Mouse (Mus musculus): ENCODE measurements around the gene Sema3c. TPM values are rescaled to one million over a fixed set of nuclear protein-coding genes. Genes with fewer than 3 reads are reported as not detected.

Gene Sema3c
- total and polyA plus RNA-seq, 2 experiments = 0.28 to 0.55 TPM

DNA sequence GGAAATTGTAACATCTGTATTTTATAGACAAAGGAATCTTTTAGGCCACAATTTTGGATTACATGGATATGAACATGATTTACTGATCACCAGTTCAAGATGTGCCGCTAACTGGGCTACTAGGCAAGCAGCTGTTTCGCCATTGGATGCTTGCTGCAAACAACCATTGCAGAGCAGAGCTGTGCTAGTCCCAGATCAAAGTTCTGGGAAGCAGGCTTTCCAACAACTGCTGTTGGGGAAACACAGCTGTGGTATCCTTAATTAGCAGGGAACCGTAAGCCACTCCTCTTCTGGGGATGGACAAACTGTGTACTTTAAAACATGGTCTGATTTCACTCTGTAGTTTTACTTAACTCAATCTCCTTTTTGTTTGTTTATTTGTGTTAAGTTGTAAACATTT is 130.1 kb downstream of the Sema3c start:
- no peak overlapping the region for H3K27ac ChIP-seq (replicated peaks; ENCODE audit: insufficient read depth, low read depth, low read length)
- H3K79me2 ChIP-seq (ENCODE audit: control insufficient read depth, insufficient read depth, low read length) = no peaks in the 10 kb centered on the region
- H3K9ac ChIP-seq (ENCODE audit: low read depth, low read length) = no peak overlapping the region
- no peaks in the 10 kb centered on the region for H3K27me3 ChIP-seq (ENCODE audit: control insufficient read depth, insufficient read depth, low read length)
- DNase-seq (ENCODE audit: extremely low read depth, low read depth, low spot score) = no peak
- no peak for TF ChIP-seq CTCF (IDR thresholded peaks at IDR 0.05; ENCODE audit: low read depth, low read length)
- TF ChIP-seq POLR2A (IDR thresholded peaks at IDR 0.05; ENCODE audit: extremely low read depth, insufficient read depth, low read length) = no peak
- no peaks in the 10 kb centered on the region for H3K4me1 ChIP-seq (ENCODE audit: control insufficient read depth, insufficient read depth, low read length)
- WGBS = 72% methylated on average over 3 of the region's 3 CpGs
- H3K36me3 ChIP-seq (ENCODE audit: control insufficient read depth, insufficient read depth, low read length) = no peaks in the 10 kb centered on the region
- H3K4me3 ChIP-seq (ENCODE audit: insufficient read depth, low read depth, low read length) = no peak overlapping the region

GRCm38 (mm10) chr5:17707086-17707485 is 133.0 kb downstream of the Sema3c start:
- Histone ChIP-seq H3K27me3 (ENCODE audit: control insufficient read depth, insufficient read depth, low read length) (no peaks in the 10 kb centered on the region), H3K79me2 (ENCODE audit: control insufficient read depth, insufficient read depth, low read length) (no peaks in the 10 kb centered on the region), H3K4me3 (ENCODE audit: insufficient read depth, low read depth, low read length) (no peak overlapping the region), H3K4me1 (ENCODE audit: control insufficient read depth, insufficient read depth, low read length) (no peaks in the 10 kb centered on the region), H3K27ac (replicated peaks; ENCODE audit: insufficient read depth, low read depth, low read length) (no peak overlapping the region), H3K9ac (ENCODE audit: low read depth, low read length) (no peak overlapping the region), H3K36me3 (ENCODE audit: control insufficient read depth, insufficient read depth, low read length) (no peaks in the 10 kb centered on the region)
- 60% methylated on average over 3 of the region's 3 CpGs for WGBS
- TF ChIP-seq POLR2A (IDR thresholded peaks at IDR 0.05; ENCODE audit: extremely low read depth, insufficient read depth, low read length) (no peak), CTCF (IDR thresholded peaks at IDR 0.05; ENCODE audit: low read depth, low read length) (no peak)
- DNase-seq (ENCODE audit: extremely low read depth, low read depth, low spot score) = no peak

DNA sequence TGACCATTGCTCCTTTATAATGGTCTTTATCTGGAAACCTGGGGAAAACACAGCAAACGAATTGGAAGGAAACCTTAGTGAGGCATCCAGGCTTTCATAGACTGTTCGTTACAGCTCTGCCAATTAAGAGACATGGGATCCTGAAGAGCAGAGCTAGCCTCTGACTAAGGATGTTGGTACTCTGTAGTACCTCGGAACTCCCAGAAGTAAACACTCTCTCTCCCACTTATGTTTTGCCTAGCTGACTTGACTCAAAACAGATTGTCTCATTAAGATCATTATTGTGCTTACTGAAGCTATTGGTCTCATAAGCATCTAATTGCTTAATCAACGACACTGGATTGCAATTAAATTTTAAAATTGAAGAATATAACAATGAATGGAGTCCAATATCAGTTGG is 138.3 kb downstream of the Sema3c start:
- Histone ChIP-seq H3K4me3 (ENCODE audit: insufficient read depth, low read depth, low read length) (no peak overlapping the region), H3K4me1 (ENCODE audit: control insufficient read depth, insufficient read depth, low read length) (no peaks in the 10 kb centered on the region), H3K79me2 (ENCODE audit: control insufficient read depth, insufficient read depth, low read length) (no peaks in the 10 kb centered on the region), H3K27ac (replicated peaks; ENCODE audit: insufficient read depth, low read depth, low read length) (no peak overlapping the region), H3K27me3 (ENCODE audit: control insufficient read depth, insufficient read depth, low read length) (no peaks in the 10 kb centered on the region), H3K36me3 (ENCODE audit: control insufficient read depth, insufficient read depth, low read length) (no peaks in the 10 kb centered on the region), H3K9ac (ENCODE audit: low read depth, low read length) (no peak overlapping the region)
- TF ChIP-seq POLR2A (IDR thresholded peaks at IDR 0.05; ENCODE audit: extremely low read depth, insufficient read depth, low read length) = no peak
- no peak for TF ChIP-seq CTCF (IDR thresholded peaks at IDR 0.05; ENCODE audit: low read depth, low read length)
- 65% methylated on average over 4 of the region's 4 CpGs for WGBS
- no peak for DNase-seq (ENCODE audit: extremely low read depth, low read depth, low spot score)

DNA sequence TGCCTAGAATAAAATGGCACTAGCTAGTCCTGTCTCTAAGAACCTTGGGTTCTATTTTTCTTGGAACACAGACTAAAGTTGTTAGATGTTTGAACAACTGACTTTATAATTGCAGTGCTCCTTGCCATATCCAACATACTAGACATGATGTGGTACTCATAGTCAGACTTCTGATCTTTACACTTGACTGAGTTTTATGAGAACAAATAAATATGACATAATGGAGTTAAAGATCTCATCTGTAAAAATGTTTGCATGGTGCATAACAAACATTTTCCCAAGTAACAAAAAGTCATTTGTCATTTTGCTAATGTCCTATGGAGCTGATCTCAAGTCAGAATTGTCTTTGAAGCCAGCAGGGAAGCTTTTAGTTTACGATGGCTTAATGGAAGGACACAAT is 141.1 kb downstream of the Sema3c start:
- H3K36me3 ChIP-seq (ENCODE audit: control insufficient read depth, insufficient read depth, low read length) = no peaks in the 10 kb centered on the region
- TF ChIP-seq POLR2A (IDR thresholded peaks at IDR 0.05; ENCODE audit: extremely low read depth, insufficient read depth, low read length) (no peak), CTCF (IDR thresholded peaks at IDR 0.05; ENCODE audit: low read depth, low read length) (no peak)
- no peaks in the 10 kb centered on the region for H3K4me1 ChIP-seq (ENCODE audit: control insufficient read depth, insufficient read depth, low read length)
- no peak for DNase-seq (ENCODE audit: extremely low read depth, low read depth, low spot score)
- no peak overlapping the region for H3K9ac ChIP-seq (ENCODE audit: low read depth, low read length)
- H3K27me3 ChIP-seq (ENCODE audit: control insufficient read depth, insufficient read depth, low read length) = no peaks in the 10 kb centered on the region
- no peak overlapping the region for H3K27ac ChIP-seq (replicated peaks; ENCODE audit: insufficient read depth, low read depth, low read length)
- no peaks in the 10 kb centered on the region for H3K79me2 ChIP-seq (ENCODE audit: control insufficient read depth, insufficient read depth, low read length)
- 92% methylated on average over 1 of the region's 1 CpGs for WGBS
- H3K4me3 ChIP-seq (ENCODE audit: insufficient read depth, low read depth, low read length) = no peak overlapping the region

GRCm38 (mm10) chr5:17720011-17720410 is 145.9 kb downstream of the Sema3c start:
- Histone ChIP-seq H3K79me2 (ENCODE audit: control insufficient read depth, insufficient read depth, low read length) (no peaks in the 10 kb centered on the region), H3K27ac (replicated peaks; ENCODE audit: insufficient read depth, low read depth, low read length) (no peak overlapping the region), H3K9ac (ENCODE audit: low read depth, low read length) (no peak overlapping the region), H3K27me3 (ENCODE audit: control insufficient read depth, insufficient read depth, low read length) (no peaks in the 10 kb centered on the region), H3K4me1 (ENCODE audit: control insufficient read depth, insufficient read depth, low read length) (no peaks in the 10 kb centered on the region), H3K36me3 (ENCODE audit: control insufficient read depth, insufficient read depth, low read length) (no peaks in the 10 kb centered on the region), H3K4me3 (ENCODE audit: insufficient read depth, low read depth, low read length) (no peak overlapping the region)
- TF ChIP-seq POLR2A (IDR thresholded peaks at IDR 0.05; ENCODE audit: extremely low read depth, insufficient read depth, low read length) = no peak
- TF ChIP-seq CTCF (IDR thresholded peaks at IDR 0.05; ENCODE audit: low read depth, low read length) = no peak
- no peak for DNase-seq (ENCODE audit: extremely low read depth, low read depth, low spot score)
- WGBS = 86% methylated on average over 4 of the region's 4 CpGs

DNA sequence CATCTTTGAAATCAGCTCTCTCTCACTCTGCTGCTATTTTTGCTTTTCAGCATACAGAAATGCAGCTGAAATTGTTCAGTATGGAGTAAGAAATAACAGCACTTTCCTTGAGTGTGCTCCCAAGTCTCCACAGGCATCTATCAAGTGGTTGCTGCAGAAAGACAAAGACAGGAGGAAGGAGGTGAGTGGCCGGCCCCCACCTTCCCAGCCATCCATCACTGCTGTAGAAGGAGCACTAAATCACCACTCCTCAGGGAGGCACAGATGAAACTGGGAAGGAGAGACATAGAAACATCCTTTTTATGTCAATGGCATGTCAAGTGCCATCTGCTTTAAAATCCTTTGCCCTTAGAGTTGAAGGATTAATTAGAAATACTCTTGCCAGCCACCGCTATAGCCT is 149.9 kb downstream of the Sema3c start:
- Histone ChIP-seq H3K4me3 (ENCODE audit: insufficient read depth, low read depth, low read length) (no peak overlapping the region), H3K27me3 (ENCODE audit: control insufficient read depth, insufficient read depth, low read length) (no peaks in the 10 kb centered on the region), H3K79me2 (ENCODE audit: control insufficient read depth, insufficient read depth, low read length) (no peaks in the 10 kb centered on the region), H3K27ac (replicated peaks; ENCODE audit: insufficient read depth, low read depth, low read length) (no peak overlapping the region), H3K36me3 (ENCODE audit: control insufficient read depth, insufficient read depth, low read length) (no peaks in the 10 kb centered on the region), H3K4me1 (ENCODE audit: control insufficient read depth, insufficient read depth, low read length) (no peaks in the 10 kb centered on the region), H3K9ac (ENCODE audit: low read depth, low read length) (no peak overlapping the region)
- WGBS = 74% methylated on average over 2 of the region's 2 CpGs
- no peak for DNase-seq (ENCODE audit: extremely low read depth, low read depth, low spot score)
- no peak for TF ChIP-seq CTCF (IDR thresholded peaks at IDR 0.05; ENCODE audit: low read depth, low read length)
- no peak for TF ChIP-seq POLR2A (IDR thresholded peaks at IDR 0.05; ENCODE audit: extremely low read depth, insufficient read depth, low read length)
